Comparison of ENCODE assay signal across 8 mouse cellular contexts in the genomic region with DNA sequence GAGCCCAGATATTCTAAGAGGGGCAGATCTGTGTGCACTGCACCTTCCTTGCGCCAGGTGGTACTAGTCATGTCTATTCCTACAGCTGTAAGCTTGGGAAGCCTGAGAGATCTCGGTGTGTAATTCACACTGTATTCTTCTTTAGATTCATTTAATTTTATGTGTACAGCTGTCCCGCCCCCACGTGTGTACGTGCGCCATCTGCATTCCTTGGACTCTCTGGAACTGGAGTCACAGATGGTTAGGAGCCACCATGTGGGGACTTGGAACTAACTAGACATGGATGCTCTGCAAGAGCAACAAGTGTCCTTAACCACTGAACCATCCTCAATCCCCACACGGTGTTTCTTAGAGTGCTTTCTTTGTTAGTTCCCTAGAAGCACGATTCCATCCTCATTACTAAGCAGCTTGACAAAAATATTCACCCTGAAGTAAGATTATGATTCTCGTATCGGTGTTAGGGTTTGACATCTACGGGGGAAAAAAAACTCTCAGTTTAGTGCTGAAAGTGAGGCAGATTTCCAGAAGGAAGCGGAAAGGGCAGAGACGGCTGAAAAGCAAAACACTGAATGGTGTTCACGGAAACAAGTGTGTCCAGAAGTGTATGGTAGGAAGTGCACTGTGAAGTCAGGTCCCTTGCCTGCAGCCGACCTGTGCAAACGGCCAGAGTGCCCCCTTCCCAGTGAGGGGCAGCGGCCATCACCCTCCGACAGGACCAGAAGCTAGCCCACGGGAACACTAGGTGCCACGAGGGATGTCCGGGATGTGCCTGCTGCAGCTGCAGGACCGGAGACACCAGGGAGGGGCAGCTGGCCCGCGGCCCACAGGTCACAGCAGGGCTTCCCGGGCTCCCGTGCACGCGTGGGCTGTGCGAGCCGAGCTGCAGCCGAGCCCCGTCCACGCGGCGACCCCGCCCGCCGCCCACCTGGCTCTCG. TPM values are rescaled to one million over a fixed set of nuclear protein-coding genes. Genes with fewer than 3 reads are reported as not detected.
A peak's percentile ranks its signal among the peaks of the same experiment; 100 is the strongest.
DNase-seq lines count a peak whose midpoint lies in the region; ATAC-seq and TF ChIP-seq lines count a peak whose summit lies in the region.

No protein-coding gene starts in this region.

- H3K9ac ChIP-seq in kidney, embryonic 14.5 days (ENCODE audit: low read depth, low read length), result peak overlapping the region; percentile 84
- H3K9ac ChIP-seq in forebrain, postnatal 0 days, result peak overlapping the region; percentile 86
- peak overlapping the region; percentile 84 for H3K9ac ChIP-seq in midbrain, embryonic 11.5 days (ENCODE audit: low read length)

- intact Hi-C loops in left cerebral cortex, postnatal 36 days (cut with DNase I), result loop anchor here (1.0 kb wide), 1 partner anchor 24 kb away; a partner anchor contains a TSS

- peak; percentile 41; the same call in 1 of the 2 replicates for ATAC-seq in kidney, embryonic 14.5 days (ENCODE audit: low FRiP score, low TSS enrichment)
- ATAC-seq in cerebellum, adult (ENCODE audit: insufficient number of reproducible peaks, low FRiP score, low TSS enrichment), result peak; percentile 38
- ATAC-seq in forebrain, postnatal 0 days, result peak; percentile 57
- no peak; the same call in none of the 2 replicates for ATAC-seq in midbrain, embryonic 11.5 days (ENCODE audit: low FRiP score)

- DNase-seq in kidney, adult 8-10 months, result no peak
- DNase-seq in forebrain, postnatal 0 days, result peak; percentile 85
- DNase-seq in induced T-regulatory cell, adult 2 months (ENCODE audit: low read depth), result peak; percentile 50
- DNase-seq in left cerebral cortex, postnatal 36 days (ENCODE audit: low spot score in 2 of 2), result peak; percentile 84
- DNase-seq in midbrain, embryonic 11.5 days (ENCODE audit: low spot score, missing footprints), result peak; percentile 91

- no peaks in the 10 kb centered on the region for H3K4me1 ChIP-seq in kidney, embryonic 14.5 days (ENCODE audit: control insufficient read depth, insufficient read depth, low read length)
- H3K4me1 ChIP-seq in forebrain, postnatal 0 days (ENCODE audit: insufficient read depth), result peaks cover 5% of the 10 kb centered on the region; the same call in 1 of the 2 replicates
- peaks cover 3% of the 10 kb centered on the region for H3K4me1 ChIP-seq in midbrain, embryonic 11.5 days (ENCODE audit: control insufficient read depth, insufficient read depth, low read length)
- H3K4me1 ChIP-seq in testis, adult 2 months (ENCODE audit: control insufficient read depth, insufficient read depth, low read length), result peaks cover 2% of the 10 kb centered on the region

- H3K27ac ChIP-seq in kidney, embryonic 14.5 days (ENCODE audit: low read depth, low read length), result peak overlapping the region; percentile 47
- H3K27ac ChIP-seq in forebrain, postnatal 0 days (ENCODE audit: low read depth, low read length), result peak overlapping the region; percentile 71
- no peak overlapping the region for H3K27ac ChIP-seq in midbrain, embryonic 11.5 days (ENCODE audit: low read depth, low read length)
- peak overlapping the region; percentile 32 for H3K27ac ChIP-seq in testis, adult 2 months (ENCODE audit: control insufficient read depth, insufficient read depth, low read depth, low read length)

- H3K4me2 ChIP-seq in kidney, embryonic 14.5 days (replicated peaks; ENCODE audit: low read depth, low read length), result peak overlapping the region; percentile 87
- H3K4me2 ChIP-seq in forebrain, postnatal 0 days (ENCODE audit: low read depth), result peak overlapping the region; percentile 99
- H3K4me2 ChIP-seq in midbrain, embryonic 11.5 days, result peak overlapping the region; percentile 98

- no peaks in the 10 kb centered on the region for H3K27me3 ChIP-seq in kidney, embryonic 14.5 days (ENCODE audit: control insufficient read depth, insufficient read depth, low read length)
- no peaks in the 10 kb centered on the region for H3K27me3 ChIP-seq in forebrain, postnatal 0 days (ENCODE audit: insufficient read depth, low read length)
- H3K27me3 ChIP-seq in midbrain, embryonic 11.5 days (ENCODE audit: control insufficient read depth, insufficient read depth, low read length), result no peaks in the 10 kb centered on the region
- no peaks in the 10 kb centered on the region for H3K27me3 ChIP-seq in testis, adult 2 months (ENCODE audit: control insufficient read depth, insufficient read depth, low read length)

- H3K9me3 ChIP-seq in kidney, embryonic 14.5 days (ENCODE audit: control insufficient read depth, low read length), result no peaks in the 10 kb centered on the region
- H3K9me3 ChIP-seq in forebrain, postnatal 0 days (ENCODE audit: low read length), result no peaks in the 10 kb centered on the region
- no peaks in the 10 kb centered on the region for H3K9me3 ChIP-seq in midbrain, embryonic 11.5 days (ENCODE audit: control insufficient read depth, low read length)

- WGBS in kidney, embryonic 14.5 days, result 10% methylated on average over 39 of the region's 39 CpGs
- 7% methylated on average over 38 of the region's 39 CpGs for WGBS in forebrain, postnatal 0 days
- 14% methylated on average over 39 of the region's 39 CpGs for WGBS in midbrain, embryonic 11.5 days

- peak overlapping the region; percentile 86 for H3K4me3 ChIP-seq in kidney, embryonic 14.5 days (ENCODE audit: low read length)
- peak overlapping the region; percentile 80 for H3K4me3 ChIP-seq in forebrain, postnatal 0 days (ENCODE audit: low read depth, low read length)
- peak overlapping the region; percentile 91 for H3K4me3 ChIP-seq in midbrain, embryonic 11.5 days (ENCODE audit: low read depth, low read length)
- H3K4me3 ChIP-seq in testis, adult 2 months (ENCODE audit: control insufficient read depth, low read depth, low read length), result peak overlapping the region; percentile 89

- TF ChIP-seq POLR2A in testis, adult 2 months (IDR thresholded peaks at IDR 0.05; ENCODE audit: control insufficient read depth, low read depth, low read length), result no peak

- peak; percentile 45 for TF ChIP-seq CTCF in forebrain, postnatal 0 days (IDR thresholded peaks at IDR 0.05; ENCODE audit: low read depth)
- TF ChIP-seq CTCF in testis, adult 2 months (IDR thresholded peaks at IDR 0.05; ENCODE audit: control insufficient read depth, insufficient read depth, insufficient replicate concordance, low read depth, low read length), result no peak

- no peaks in the 10 kb centered on the region for H3K36me3 ChIP-seq in kidney, embryonic 14.5 days (ENCODE audit: control insufficient read depth, insufficient read depth, low read length)
- H3K36me3 ChIP-seq in forebrain, postnatal 0 days (ENCODE audit: insufficient read depth), result no peaks in the 10 kb centered on the region
- H3K36me3 ChIP-seq in midbrain, embryonic 11.5 days (ENCODE audit: control insufficient read depth, insufficient read depth, low read length), result 0 out of 2 replicates have a peak, but pooled peaks cover 2% of the 10 kb centered on the region
- H3K36me3 ChIP-seq in testis, adult 2 months (ENCODE audit: control insufficient read depth, insufficient read depth, low read length), result no peaks in the 10 kb centered on the region

RNA-seq across cellular contexts. Expression of a gene that starts 24.0 kb away (rescaled TPM):
- polyA plus RNA-seq in kidney, embryonic 14.5 days (2014; fragmentation: Nextera tagmentation; extraction: Ambion mirVana), result 9.0 and 12.5 TPM in 2 replicates
- total RNA-seq in forebrain, postnatal 0 days (2014; rRNA removed), result 5.5 and 6.8 TPM in 2 replicates
- polyA plus RNA-seq in forebrain, postnatal 0 days (2015; fragmentation: Nextera tagmentation; extraction: Ambion mirVana), result 2.7 and 5.8 TPM in 2 replicates
- 10 to 100 TPM; 15.6 to 20.0 TPM for total RNA-seq in left cerebral cortex, postnatal 36 days (2021)
- 8.0 and 8.1 TPM in 2 replicates for polyA plus RNA-seq in midbrain, embryonic 11.5 days (2014; fragmentation: Nextera tagmentation; extraction: Ambion mirVana)
- polyA plus RNA-seq in testis, adult 2 months (2012; rRNA removed), result 3.5 TPM in 2 replicates

RNA-seq across cellular contexts. Expression of a gene that starts 38.8 kb away (rescaled TPM):
- polyA plus RNA-seq in kidney, embryonic 14.5 days (2014; fragmentation: Nextera tagmentation; extraction: Ambion mirVana), result 14.6 and 15.3 TPM in 2 replicates
- total RNA-seq in forebrain, postnatal 0 days (2014; rRNA removed), result 0.14 and 0.69 TPM in 2 replicates
- polyA plus RNA-seq in forebrain, postnatal 0 days (2015; fragmentation: Nextera tagmentation; extraction: Ambion mirVana), result 0.54 and 0.74 TPM in 2 replicates
- under 1 TPM in 1 of 2 experiments, not detected in 1; 0.25 TPM for total RNA-seq in left cerebral cortex, postnatal 36 days (2021)
- 5.3 and 6.0 TPM in 2 replicates for polyA plus RNA-seq in midbrain, embryonic 11.5 days (2014; fragmentation: Nextera tagmentation; extraction: Ambion mirVana)
- polyA plus RNA-seq in testis, adult 2 months (2012; rRNA removed), result 0.06 TPM in 1 of 2 replicates, not detected in the other

Comparison
In these comparisons a context has a peak if more than half of its experiments do, and no peak if none do; other contexts are left out.
1. DNase-seq: peak in forebrain, postnatal 0 days (single experiment), induced T-regulatory cell, adult 2 months (single experiment), left cerebral cortex, postnatal 36 days (2 of 2) and midbrain, embryonic 11.5 days (single experiment); none in kidney, adult 8-10 months (0 of 2).
2. Peak in every context shown above with its lines, with median percentiles within 50 percentile points of each other: H3K4me2 ChIP-seq, H3K4me3 ChIP-seq and H3K9ac ChIP-seq.